8 mouse cellular contexts compared by ENCODE assay signal in genomic region chr5:3544480-3544769, GRCm38 (mm10). TPM values are rescaled to one million over a fixed set of nuclear protein-coding genes. Genes with fewer than 3 reads are reported as not detected.
DNase-seq lines count a peak whose midpoint lies in the region; ATAC-seq and TF ChIP-seq lines count a peak whose summit lies in the region.

No protein-coding gene starts in this region.

- no peak for TF ChIP-seq POLR2A in bone marrow, adult 2 months (IDR thresholded peaks at IDR 0.05; ENCODE audit: borderline replicate concordance, control insufficient read depth, low read depth, low read length)

- H3K27ac ChIP-seq in kidney, embryonic 16.5 days (ENCODE audit: low read length) = no peak overlapping the region
- H3K27ac ChIP-seq in bone marrow, adult 2 months (ENCODE audit: control insufficient read depth, insufficient read depth, low read depth, low read length, poor library complexity) = no peak overlapping the region
- H3K27ac ChIP-seq in hindbrain, embryonic 14.5 days = no peak overlapping the region
- H3K27ac ChIP-seq in midbrain, embryonic 16.5 days (ENCODE audit: low read length) = no peak overlapping the region

- H3K4me3 ChIP-seq in kidney, embryonic 16.5 days (ENCODE audit: low read length) = peak overlapping the region; percentile 96
- peak overlapping the region; percentile 68 for H3K4me3 ChIP-seq in bone marrow, adult 2 months (replicated peaks; ENCODE audit: control insufficient read depth, low read depth, low read length)
- peak overlapping the region; percentile 87 for H3K4me3 ChIP-seq in hindbrain, embryonic 14.5 days (replicated peaks; ENCODE audit: low read length)
- peak overlapping the region; percentile 92 for H3K4me3 ChIP-seq in midbrain, embryonic 16.5 days (ENCODE audit: low read depth, low read length)

- no peaks in the 10 kb centered on the region for H3K9me3 ChIP-seq in kidney, embryonic 16.5 days (ENCODE audit: low read length)
- no peaks in the 10 kb centered on the region for H3K9me3 ChIP-seq in hindbrain, embryonic 14.5 days (ENCODE audit: control insufficient read depth, low read length)
- H3K9me3 ChIP-seq in midbrain, embryonic 16.5 days (replicated peaks; ENCODE audit: control insufficient read depth, low read length, poor library complexity, severe bottlenecking) = no peaks in the 10 kb centered on the region

- 0 out of 2 replicates have a peak, but pooled peaks have one; percentile 35 for ATAC-seq in kidney, embryonic 16.5 days (ENCODE audit: low FRiP score, low TSS enrichment)
- peak; percentile 28; the same call in 1 of the 2 replicates for ATAC-seq in hindbrain, embryonic 14.5 days (ENCODE audit: low FRiP score)
- peak; percentile 54 for ATAC-seq in midbrain, embryonic 16.5 days

- no peaks in the 10 kb centered on the region for H3K27me3 ChIP-seq in kidney, embryonic 16.5 days (ENCODE audit: insufficient read depth, low read length)
- no peaks in the 10 kb centered on the region for H3K27me3 ChIP-seq in hindbrain, embryonic 14.5 days (ENCODE audit: control insufficient read depth, insufficient read depth, low read length)
- H3K27me3 ChIP-seq in midbrain, embryonic 16.5 days (ENCODE audit: control insufficient read depth, insufficient read depth, low read depth, low read length) = no peaks in the 10 kb centered on the region

- peak overlapping the region; percentile 96 for H3K9ac ChIP-seq in kidney, embryonic 16.5 days (replicated peaks; ENCODE audit: low read length)
- peak overlapping the region; percentile 87 for H3K9ac ChIP-seq in hindbrain, embryonic 14.5 days
- peak overlapping the region; percentile 87 for H3K9ac ChIP-seq in midbrain, embryonic 16.5 days (ENCODE audit: low read depth, low read length)

- H3K4me1 ChIP-seq in kidney, embryonic 16.5 days (ENCODE audit: insufficient read depth, low read length) = peaks cover 15% of the 10 kb centered on the region
- peaks cover 1% of the 10 kb centered on the region for H3K4me1 ChIP-seq in bone marrow, adult 2 months (ENCODE audit: control insufficient read depth, insufficient read depth, low read length)
- peaks cover 13% of the 10 kb centered on the region; the same call in 1 of the 2 replicates for H3K4me1 ChIP-seq in hindbrain, embryonic 14.5 days (replicated peaks; ENCODE audit: control insufficient read depth, insufficient read depth, low read length)
- H3K4me1 ChIP-seq in midbrain, embryonic 16.5 days (ENCODE audit: control insufficient read depth, insufficient read depth, low read length) = peaks cover 14% of the 10 kb centered on the region

- H3K4me2 ChIP-seq in kidney, embryonic 16.5 days (replicated peaks; ENCODE audit: low read depth, low read length) = peak overlapping the region; percentile 70
- peak overlapping the region; percentile 54 for H3K4me2 ChIP-seq in hindbrain, embryonic 14.5 days (replicated peaks)
- peak overlapping the region; percentile 62 for H3K4me2 ChIP-seq in midbrain, embryonic 16.5 days (ENCODE audit: low read length)

- DNase-seq in kidney, adult 11 months = no peak
- DNase-seq in hindbrain, embryonic 14.5 days (ENCODE audit: low spot score) = no peak
- no peak for DNase-seq in cerebellum, postnatal 14 days
- DNase-seq in cerebellum, postnatal 36 days = no peak
- DNase-seq in adrenal gland, postnatal 14 days = no peak

- 9% methylated on average over 7 of the region's 7 CpGs for WGBS in kidney, embryonic 16.5 days
- WGBS in bone marrow, adult 2 months = 7% methylated on average over 7 of the region's 7 CpGs
- WGBS in hindbrain, embryonic 14.5 days = 7% methylated on average over 7 of the region's 7 CpGs
- WGBS in midbrain, embryonic 16.5 days = 7% methylated on average over 7 of the region's 7 CpGs

- no peak for TF ChIP-seq CTCF in bone marrow, adult 2 months (IDR thresholded peaks at IDR 0.05; ENCODE audit: control insufficient read depth, insufficient read depth, low read length)

- 0 out of 2 replicates have a peak, but pooled peaks cover 4% of the 10 kb centered on the region for H3K36me3 ChIP-seq in kidney, embryonic 16.5 days (ENCODE audit: insufficient read depth, low read length)
- H3K36me3 ChIP-seq in hindbrain, embryonic 14.5 days (replicated peaks; ENCODE audit: control insufficient read depth, insufficient read depth) = no peaks in the 10 kb centered on the region
- no peaks in the 10 kb centered on the region for H3K36me3 ChIP-seq in midbrain, embryonic 16.5 days (ENCODE audit: control insufficient read depth, insufficient read depth, low read length)

RNA-seq across cellular contexts. Expression of gene Fam133b, which starts 0.8 kb away (rescaled TPM):
- polyA plus RNA-seq in kidney, embryonic 16.5 days (2015; fragmentation: Nextera tagmentation; extraction: Ambion mirVana) = 25.2 and 29.3 TPM in 2 replicates
- 34.4 and 35.2 TPM in 2 replicates for polyA plus RNA-seq in bone marrow, adult 2 months (2011; ENCODE audit: insufficient read depth, insufficient read length, low replicate concordance, missing spikeins)
- 23.2 and 25.0 TPM in 2 replicates for polyA plus RNA-seq in hindbrain, embryonic 14.5 days (2014; fragmentation: Nextera tagmentation; extraction: Ambion mirVana)
- polyA plus RNA-seq in midbrain, embryonic 16.5 days (2015; fragmentation: Nextera tagmentation; extraction: Ambion mirVana) = 23.0 and 25.2 TPM in 2 replicates
- 30.1 and 32.0 TPM in 2 replicates for total RNA-seq in adrenal gland, postnatal 14 days (2021)

RNA-seq across cellular contexts. Expression of gene 1700109H08Rik, which starts 26.9 kb away (rescaled TPM):
- 2.6 and 2.8 TPM in 2 replicates for polyA plus RNA-seq in kidney, embryonic 16.5 days (2015; fragmentation: Nextera tagmentation; extraction: Ambion mirVana)
- 18.6 and 51.6 TPM in 2 replicates for polyA plus RNA-seq in bone marrow, adult 2 months (2011; ENCODE audit: insufficient read depth, insufficient read length, low replicate concordance, missing spikeins)
- polyA plus RNA-seq in hindbrain, embryonic 14.5 days (2014; fragmentation: Nextera tagmentation; extraction: Ambion mirVana) = 1.7 and 3.5 TPM in 2 replicates
- 2.2 and 2.4 TPM in 2 replicates for polyA plus RNA-seq in midbrain, embryonic 16.5 days (2015; fragmentation: Nextera tagmentation; extraction: Ambion mirVana)
- 2.6 and 3.0 TPM in 2 replicates for total RNA-seq in adrenal gland, postnatal 14 days (2021)

RNA-seq across cellular contexts. Expression of gene Pex1, which starts 51.4 kb away (rescaled TPM):
- 14.3 and 21.1 TPM in 2 replicates for polyA plus RNA-seq in kidney, embryonic 16.5 days (2015; fragmentation: Nextera tagmentation; extraction: Ambion mirVana)
- polyA plus RNA-seq in bone marrow, adult 2 months (2011; ENCODE audit: insufficient read depth, insufficient read length, low replicate concordance, missing spikeins) = 7.5 and 17.4 TPM in 2 replicates
- 18.3 and 25.2 TPM in 2 replicates for polyA plus RNA-seq in hindbrain, embryonic 14.5 days (2014; fragmentation: Nextera tagmentation; extraction: Ambion mirVana)
- polyA plus RNA-seq in midbrain, embryonic 16.5 days (2015; fragmentation: Nextera tagmentation; extraction: Ambion mirVana) = 26.2 TPM in 2 replicates
- 26.0 and 27.2 TPM in 2 replicates for total RNA-seq in adrenal gland, postnatal 14 days (2021)

RNA-seq across cellular contexts. Expression of gene Rbm48, which starts 52.0 kb away (rescaled TPM):
- polyA plus RNA-seq in kidney, embryonic 16.5 days (2015; fragmentation: Nextera tagmentation; extraction: Ambion mirVana) = 14.9 and 16.1 TPM in 2 replicates
- polyA plus RNA-seq in bone marrow, adult 2 months (2011; ENCODE audit: insufficient read depth, insufficient read length, low replicate concordance, missing spikeins) = 3.4 and 4.8 TPM in 2 replicates
- 14.8 and 15.9 TPM in 2 replicates for polyA plus RNA-seq in hindbrain, embryonic 14.5 days (2014; fragmentation: Nextera tagmentation; extraction: Ambion mirVana)
- polyA plus RNA-seq in midbrain, embryonic 16.5 days (2015; fragmentation: Nextera tagmentation; extraction: Ambion mirVana) = 16.5 and 17.8 TPM in 2 replicates
- 6.3 and 14.8 TPM in 2 replicates for total RNA-seq in adrenal gland, postnatal 14 days (2021)
